Mouse (Mus musculus): ENCODE measurements around the gene Trappc4. TPM values are rescaled to one million over a fixed set of nuclear protein-coding genes. Genes with fewer than 3 reads are reported as not detected.

The Trappc4 gene
- total RNA-seq, 2 experiments from 2014 or later: 64.3 to 79.1 TPM

Small RNA genes lying within 50 kb of the gene (microRNA-seq; reads per million reads assigned to microRNA genes)
- 0.90 to 1.3 reads per million in 2 experiments for gene Mir7085

Other genes starting within 250 kb of the Trappc4 start
- 10 to 100 TPM; 65.2 to 70.5 TPM for gene Cbl, start 173.6 kb downstream of the Trappc4 start, total RNA-seq (2021)
- gene Ccdc153, start 166.9 kb downstream of the Trappc4 start, total RNA-seq (2021): 1 to 10 TPM; 1.3 to 2.4 TPM
- gene Pdzd3, start 156.1 kb downstream of the Trappc4 start, total RNA-seq (2021): 1 to 10 TPM; 1.4 to 1.8 TPM
- gene Nlrx1, start 139.0 kb downstream of the Trappc4 start, total RNA-seq (2021): 10 to 100 TPM; 13.5 TPM
- 10 to 100 TPM; 63.6 to 73.1 TPM for gene Abcg4, start 119.0 kb downstream of the Trappc4 start, total RNA-seq (2021)
- gene Hinfp, start 101.9 kb downstream of the Trappc4 start, total RNA-seq (2021): 10 to 100 TPM; 27.4 to 30.1 TPM
- 100 to 1,000 TPM; 184 to 198 TPM for gene C2cd2l, start 87.3 kb downstream of the Trappc4 start, total RNA-seq (2021)
- gene Dpagt1, start 81.6 kb downstream of the Trappc4 start, total RNA-seq (2021): 10 to 100 TPM; 14.5 to 15.9 TPM
- 10 to 100 TPM; 43.4 to 49.9 TPM for gene H2afx, start 72.9 kb downstream of the Trappc4 start, total RNA-seq (2021)
- 10 to 100 TPM; 22.3 to 24.2 TPM for gene Hmbs, start 63.4 kb downstream of the Trappc4 start, total RNA-seq (2021)
- gene Vps11, start 45.9 kb downstream of the Trappc4 start, total RNA-seq (2021): 10 to 100 TPM; 50.9 to 52.1 TPM
- 100 to 1,000 TPM; 136 to 157 TPM for gene Hyou1, start 28.1 kb downstream of the Trappc4 start, total RNA-seq (2021)
- 10 to 100 TPM; 27.9 to 30.2 TPM for gene Slc37a4, start 10.7 kb downstream of the Trappc4 start, total RNA-seq (2021)
- 100 to 1,000 TPM; 660 to 671 TPM for gene Rps25, start 461 bp downstream of the Trappc4 start, total RNA-seq (2021)
- 10 to 100 TPM; 23.0 to 28.7 TPM for gene Ccdc84, start 11.0 kb upstream of the Trappc4 start, total RNA-seq (2021)
- gene Foxr1, start 33.5 kb upstream of the Trappc4 start, total RNA-seq (2021): not detected
- not detected for gene Upk2, start 47.4 kb upstream of the Trappc4 start, total RNA-seq (2021)
- 10 to 100 TPM; 70.9 to 75.7 TPM for gene Bcl9l, start 75.2 kb upstream of the Trappc4 start, total RNA-seq (2021)
- not detected for gene Cxcr5, start 154.3 kb upstream of the Trappc4 start, total RNA-seq (2021)
- 100 to 1,000 TPM; 133 to 134 TPM for gene Ddx6, start 197.3 kb upstream of the Trappc4 start, total RNA-seq (2021)

Measured in layer of hippocampus, postnatal 36 days (tissue).